Mouse (Mus musculus) thymus, postnatal 0 days (tissue): ENCODE data around the gene Ntan1. TPM values are rescaled to one million over a fixed set of nuclear protein-coding genes. Genes with fewer than 3 reads are reported as not detected.
"Not testable (repeated sequence)": the region's sequence is repeated elsewhere in the genome, so short reads cannot be mapped to it uniquely, and the experiment has no call there.

Source experiments
- DNase-seq: peaks from one replicate; pipeline ENCODE4 v3.0.0-alpha.2; 2015; ENCODE audit warnings: low spot score
- polyA plus RNA-seq: library from polyadenylated mRNA; unstranded; fragments of >200 nt; fragmentation: Nextera tagmentation; extraction: Ambion mirVana; gene quantifications from 2 replicates; pipeline ENCODE4 v1.2.1, GENCODE M21; 2015

Ntan1 gene
- polyA plus RNA-seq, result 150 and 155 TPM in 2 replicates

GRCm38 (mm10) chr16:13818560-13819393, at the start of gene Ntan1:
Gene Ntan1, plus strand, starts transcription at chr16:13818845.
- DNase-seq, result peak; percentile 92

- DNase-seq, result not testable (repeated sequence)
Measured at GRCm38 (mm10) chr16:13771603-13772002, 47.0 kb upstream of the Ntan1 start.

GRCm38 (mm10) chr16:13772051-13772450, 46.6 kb upstream of the Ntan1 start:
- DNase-seq, result not testable (repeated sequence)

GRCm38 (mm10) chr16:13774011-13774410, 44.6 kb upstream of the Ntan1 start:
- DNase-seq, result not testable (repeated sequence)

- not testable (repeated sequence) for DNase-seq
Measured at GRCm38 (mm10) chr16:13774651-13775050, 44.0 kb upstream of the Ntan1 start.

GRCm38 (mm10) chr16:13780353-13781036, 38.1 kb upstream of the Ntan1 start, which contains the start of gene Rrn3:
Gene Rrn3, plus strand, starts transcription at chr16:13780708.
- peak; percentile 90 for DNase-seq

GRCm38 (mm10) chr16:13781216-13781615, 37.4 kb upstream of the Ntan1 start:
- DNase-seq, result no peak

- DNase-seq, result no peak
Measured at GRCm38 (mm10) chr16:13785932-13786331, 32.7 kb upstream of the Ntan1 start.

GRCm38 (mm10) chr16:13793441-13793840, 25.2 kb upstream of the Ntan1 start:
- DNase-seq, result not testable (repeated sequence)

- DNase-seq, result no peak
Measured at GRCm38 (mm10) chr16:13796746-13797175, 21.9 kb upstream of the Ntan1 start.

- DNase-seq, result no peak
Measured at GRCm38 (mm10) chr16:13801231-13801630, 17.4 kb upstream of the Ntan1 start.

- no peak for DNase-seq
Measured at GRCm38 (mm10) chr16:13804666-13805065, 14.0 kb upstream of the Ntan1 start.

GRCm38 (mm10) chr16:13807616-13808015, 11.0 kb upstream of the Ntan1 start:
- no peak for DNase-seq

- DNase-seq, result no peak
Measured at GRCm38 (mm10) chr16:13808410-13808809, 10.2 kb upstream of the Ntan1 start.

GRCm38 (mm10) chr16:13812152-13812551, 6.5 kb upstream of the Ntan1 start:
- no peak for DNase-seq

GRCm38 (mm10) chr16:13813200-13813599, 5.4 kb upstream of the Ntan1 start:
- no peak for DNase-seq

GRCm38 (mm10) chr16:13819394-13819743, 724 bp downstream of the Ntan1 start:
- DNase-seq, result no peak

- DNase-seq, result peak; percentile 44
Measured at GRCm38 (mm10) chr16:13819806-13820500, 1.3 kb downstream of the Ntan1 start.

GRCm38 (mm10) chr16:13820771-13821170, 2.1 kb downstream of the Ntan1 start:
- DNase-seq, result no peak

- no peak for DNase-seq
Measured at GRCm38 (mm10) chr16:13825781-13826490, 7.3 kb downstream of the Ntan1 start.

GRCm38 (mm10) chr16:13826511-13826910, 7.9 kb downstream of the Ntan1 start:
- no peak for DNase-seq
